Mouse (Mus musculus): ENCODE results near the gene Gm14391.
"Not testable (repeated sequence)": the region's sequence is repeated elsewhere in the genome, so short reads cannot be mapped to it uniquely, and the experiment has no call there.

DNA sequence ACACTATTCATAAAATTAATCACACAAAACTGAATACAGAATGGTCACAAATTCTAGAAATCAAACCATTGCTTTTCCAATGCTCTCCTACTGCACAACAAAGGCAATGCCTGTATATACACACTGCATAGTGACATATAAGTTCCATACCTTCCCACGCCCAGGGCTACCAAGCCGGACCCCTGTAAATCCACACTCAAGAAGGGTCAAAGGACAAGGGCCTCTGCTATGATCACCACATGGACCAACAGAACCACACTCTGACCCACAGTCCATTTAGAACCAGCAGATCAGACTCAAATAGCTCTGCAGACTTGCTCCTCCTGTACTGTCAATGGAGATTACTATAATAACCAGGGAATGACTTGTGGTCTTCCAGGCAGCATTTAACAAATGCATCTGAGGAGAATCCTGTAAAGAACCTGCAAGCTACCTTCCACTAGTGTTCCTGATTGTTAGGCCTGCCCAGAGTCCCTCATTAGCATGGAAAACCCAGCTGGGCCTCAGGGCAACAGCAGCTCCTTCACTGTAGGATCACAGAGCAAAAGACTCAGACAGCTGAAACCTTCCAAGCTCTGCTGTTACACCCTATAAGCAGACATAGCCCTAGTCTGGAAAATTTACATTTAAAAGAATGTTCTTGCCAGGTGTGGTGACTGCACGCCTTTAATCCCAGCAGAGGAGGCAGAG is 33.7 kb downstream of the Gm14391 start:
- TF ChIP-seq CTCF (IDR thresholded peaks at IDR 0.05; ENCODE audit: low read depth, low read length); POLR2A (IDR thresholded peaks at IDR 0.05; ENCODE audit: insufficient read depth, low read length): not testable (repeated sequence)
